Mouse (Mus musculus) urinary bladder, adult 2 months (tissue): ENCODE results near the gene Mtmr11. TPM values are rescaled to one million over a fixed set of nuclear protein-coding genes. Genes with fewer than 3 reads are reported as not detected.

Experiments
- DNase-seq: peaks from one replicate; pipeline ENCODE4 v3.0.0; 2022; ENCODE audit warnings: low spot score
- polyA plus RNA-seq: library from polyadenylated mRNA; depleted of rRNA; stranded (reverse); fragments of >200 nt; gene quantifications from 2 replicates; pipeline ENCODE4 v1.2.3, GENCODE M21; 2012; rRNA removed

Gene Mtmr11
- polyA plus RNA-seq, 1 experiment = 35.7 TPM

DNA sequence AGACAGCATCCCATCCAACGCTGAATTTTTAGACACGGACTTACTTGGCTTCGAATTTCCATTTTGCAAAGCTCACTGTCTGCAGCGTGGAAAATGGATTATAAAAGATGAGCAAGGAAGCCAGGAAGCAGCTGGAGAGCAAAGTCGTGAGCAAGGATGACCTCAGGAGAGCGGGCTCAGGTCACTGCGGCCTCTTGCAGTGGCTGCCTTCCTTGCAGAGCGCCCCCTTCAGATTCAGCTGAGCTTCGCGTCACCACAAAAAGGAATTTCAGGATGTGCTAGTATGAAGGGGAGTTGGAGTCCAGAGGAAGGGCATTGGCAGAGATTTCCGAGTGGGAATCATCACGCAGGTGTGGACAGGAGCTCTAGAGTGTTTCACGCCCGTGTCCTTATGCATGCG lies 47.4 kb downstream of the Mtmr11 start:
- DNase-seq = no peak

DNA sequence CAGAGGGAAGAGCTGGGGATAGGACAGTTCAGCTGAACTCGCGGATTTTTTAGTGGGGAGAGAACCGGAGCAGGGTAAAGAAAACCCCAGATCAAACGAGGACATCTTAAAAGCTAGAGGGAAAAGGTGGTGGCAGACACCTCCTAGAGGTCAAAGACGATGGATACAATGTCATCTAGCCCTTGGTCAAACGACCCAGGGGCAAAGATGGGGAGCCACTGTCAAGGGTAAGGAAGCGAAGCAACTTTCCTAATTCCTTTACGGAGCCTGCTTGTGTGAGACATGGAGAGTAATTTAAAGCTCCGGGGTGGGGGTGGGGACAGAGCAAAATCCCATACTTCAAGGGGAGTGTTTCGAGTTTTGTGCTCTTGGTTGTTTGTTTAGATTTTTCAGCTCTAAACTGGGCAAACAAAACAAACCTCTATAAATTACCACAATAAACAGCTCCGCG lies 57.4 kb downstream of the Mtmr11 start:
- DNase-seq = no peak

DNA sequence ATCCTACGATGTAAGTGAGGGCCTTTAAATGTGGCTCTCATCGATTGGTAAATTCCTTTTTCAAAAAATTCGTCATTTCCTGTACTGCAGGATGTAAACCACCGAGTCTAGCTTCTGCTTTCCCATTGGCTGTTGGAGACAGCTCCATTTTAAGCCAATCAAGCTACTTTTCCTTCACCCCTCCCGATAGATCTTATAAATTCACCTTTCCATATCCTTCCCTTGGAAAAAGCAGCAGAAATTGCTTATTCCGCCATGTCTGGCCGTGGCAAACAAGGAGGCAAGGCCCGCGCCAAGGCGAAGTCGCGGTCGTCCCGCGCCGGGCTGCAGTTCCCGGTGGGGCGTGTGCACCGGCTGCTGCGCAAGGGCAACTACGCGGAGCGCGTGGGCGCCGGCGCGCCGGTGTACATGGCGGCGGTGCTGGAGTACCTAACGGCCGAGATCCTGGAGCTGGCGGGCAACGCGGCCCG lies 57.9 kb downstream of the Mtmr11 start, which contains the start of the genes Bola1 and Hist2h2ab:
Gene Bola1, minus strand, starts transcription at position 49 of the 470 bp plus-strand sequence.
Gene Hist2h2ab, plus strand, starts transcription at position 205 of the 470 bp plus-strand sequence.
- peak; percentile 84 for DNase-seq

DNA sequence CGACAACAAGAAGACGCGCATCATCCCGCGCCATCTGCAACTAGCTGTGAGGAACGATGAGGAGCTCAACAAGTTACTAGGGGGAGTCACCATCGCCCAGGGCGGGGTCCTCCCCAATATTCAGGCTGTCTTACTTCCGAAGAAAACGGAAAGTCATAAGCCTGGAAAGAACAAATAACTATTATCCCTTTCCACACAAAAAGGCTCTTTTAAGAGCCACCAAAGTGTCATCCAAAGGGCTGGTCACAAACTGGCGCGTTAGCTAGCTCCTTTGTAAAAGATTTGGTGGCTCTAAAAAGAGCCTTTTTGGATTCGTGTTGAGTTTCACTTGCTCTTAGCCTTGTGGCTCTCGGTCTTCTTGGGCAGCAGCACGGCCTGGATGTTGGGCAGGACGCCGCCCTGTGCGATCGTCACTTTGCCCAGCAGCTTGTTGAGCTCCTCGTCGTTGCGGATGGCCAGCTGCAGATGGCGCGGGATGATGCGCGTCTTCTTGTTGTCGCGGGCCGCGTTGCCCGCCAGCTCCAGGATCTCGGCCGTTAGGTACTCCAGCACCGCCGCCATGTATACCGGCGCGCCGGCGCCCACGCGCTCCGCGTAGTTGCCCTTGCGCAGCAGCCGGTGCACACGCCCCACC lies 58.4 kb downstream of the Mtmr11 start:
- DNase-seq = peak; percentile 67

DNA sequence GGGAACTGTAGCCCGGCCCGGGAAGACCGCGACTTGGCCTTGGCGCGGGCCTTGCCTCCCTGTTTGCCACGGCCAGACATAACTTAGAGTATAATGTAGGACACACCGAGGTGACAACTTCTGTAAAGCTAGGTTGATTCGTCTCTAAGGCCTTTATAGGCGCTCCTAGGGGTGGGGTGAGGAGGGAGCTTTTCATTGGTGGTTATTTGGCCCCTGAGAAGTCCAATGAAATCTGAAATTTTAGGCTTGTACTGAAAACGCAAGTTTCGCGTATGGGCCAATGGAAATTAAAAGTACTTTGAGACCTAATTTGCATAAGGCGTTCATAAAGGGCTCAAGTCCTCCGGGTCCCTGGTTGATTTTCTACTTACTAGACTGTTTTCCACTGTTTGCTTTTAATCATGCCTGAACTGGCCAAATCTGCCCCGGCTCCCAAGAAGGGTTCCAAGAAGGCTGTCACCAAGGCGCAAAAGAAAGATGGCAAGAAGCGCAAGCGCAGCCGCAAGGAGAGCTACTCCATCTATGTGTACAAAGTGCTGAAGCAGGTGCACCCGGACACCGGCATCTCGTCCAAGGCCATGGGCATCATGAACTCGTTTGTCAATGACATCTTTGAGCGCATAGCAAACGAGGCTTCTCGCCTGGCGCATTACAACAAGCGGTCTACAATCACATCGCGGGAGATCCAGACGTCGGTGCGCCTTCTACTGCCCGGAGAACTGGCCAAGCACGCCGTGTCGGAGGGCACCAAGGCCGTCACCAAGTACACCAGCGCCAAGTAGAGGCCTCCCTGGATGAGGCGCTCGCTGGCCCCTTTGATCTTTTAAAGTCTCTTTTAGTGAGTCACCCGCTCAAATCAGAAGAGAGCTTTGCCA lies 59.2 kb downstream of the Mtmr11 start, which contains the start of the genes Hist2h2ac and Hist2h2be:
Gene Hist2h2ac, minus strand, starts transcription at position 116 of the 875 bp plus-strand sequence.
Gene Hist2h2be, plus strand, starts transcription at position 355 of the 875 bp plus-strand sequence.
- peak; percentile 72 for DNase-seq

Other genes starting within 250 kb of the Mtmr11 start
- gene Anp32e, start 232.8 kb upstream of the Mtmr11 start, polyA plus RNA-seq = 53.4 and 78.9 TPM in 2 replicates
- gene Plekho1, start 166.0 kb upstream of the Mtmr11 start, polyA plus RNA-seq = 196 and 224 TPM in 2 replicates
- gene Vps45, start 103.5 kb upstream of the Mtmr11 start, polyA plus RNA-seq = 15.3 and 20.3 TPM in 2 replicates
- 11.1 and 16.8 TPM in 2 replicates for gene Otud7b, start 57.5 kb upstream of the Mtmr11 start, polyA plus RNA-seq
- 48.6 and 52.3 TPM in 2 replicates for gene Sf3b4, start 10.3 kb downstream of the Mtmr11 start, polyA plus RNA-seq
- 8.6 and 9.4 TPM in 2 replicates for gene Sv2a, start 19.1 kb downstream of the Mtmr11 start, polyA plus RNA-seq
- 28.1 and 39.1 TPM in 2 replicates for gene Bola1, start 57.7 kb downstream of the Mtmr11 start, polyA plus RNA-seq
- 0.60 and 0.74 TPM in 2 replicates for gene Hist2h2ab, start 57.9 kb downstream of the Mtmr11 start, polyA plus RNA-seq
- 0.76 and 0.99 TPM in 2 replicates for gene Hist2h2ac, start 58.9 kb downstream of the Mtmr11 start, polyA plus RNA-seq
- gene Hist2h2be, start 59.1 kb downstream of the Mtmr11 start, polyA plus RNA-seq = 7.7 TPM in 2 replicates
- gene Hist2h3c2, start 77.1 kb downstream of the Mtmr11 start, polyA plus RNA-seq = 8.6 and 14.3 TPM in 2 replicates
- gene Hist2h2aa2, start 78.3 kb downstream of the Mtmr11 start, polyA plus RNA-seq = 6.9 and 41.2 TPM in 2 replicates
- gene Hist2h2aa1, start 83.5 kb downstream of the Mtmr11 start, polyA plus RNA-seq = 140 and 149 TPM in 2 replicates
- gene Hist2h3c1, start 84.7 kb downstream of the Mtmr11 start, polyA plus RNA-seq = not detected in 2 replicates
- gene Hist2h4, start 101.3 kb downstream of the Mtmr11 start, polyA plus RNA-seq = 1.4 and 1.6 TPM in 2 replicates
- 1.9 and 3.2 TPM in 2 replicates for gene Hist2h3b, start 106.7 kb downstream of the Mtmr11 start, polyA plus RNA-seq
- gene Hist2h2bb, start 107.7 kb downstream of the Mtmr11 start, polyA plus RNA-seq = 0.69 TPM in 1 of 2 replicates, not detected in the other
- 4.9 and 5.6 TPM in 2 replicates for gene Fcgr1, start 132.0 kb downstream of the Mtmr11 start, polyA plus RNA-seq